Mouse (Mus musculus): ENCODE measurements around the gene Rbm26.

Rbm26 gene

GRCm38 (mm10) chr14:105177238-105177693 is at the start of gene Rbm26:
Gene Rbm26 (minus strand): TSS chr14:105177327.
- peak; percentile 98 for DNase-seq

- DNase-seq, result no peak
These were observed 48.7 kb upstream of the Rbm26 start for GRCm38 (mm10) chr14:105225790-105226189.

GRCm38 (mm10) chr14:105222240-105222639 is 45.1 kb upstream of the Rbm26 start:
- DNase-seq, result no peak

- DNase-seq, result no peak
These were observed 42.6 kb upstream of the Rbm26 start for GRCm38 (mm10) chr14:105219525-105220376.

GRCm38 (mm10) chr14:105198401-105198800 is 21.3 kb upstream of the Rbm26 start:
- peak in 1 of 2 experiments; percentile 49 for DNase-seq

GRCm38 (mm10) chr14:105194682-105195081 is 17.6 kb upstream of the Rbm26 start:
- no peak for DNase-seq

- DNase-seq, result no peak
These were observed 7.7 kb upstream of the Rbm26 start for GRCm38 (mm10) chr14:105184866-105185265.

- DNase-seq, result no peak
These were observed 5.7 kb upstream of the Rbm26 start for GRCm38 (mm10) chr14:105182786-105183185.

- no peak for DNase-seq
These were observed 2.6 kb upstream of the Rbm26 start for GRCm38 (mm10) chr14:105179733-105180132.

- no peak for DNase-seq
These were observed 1.9 kb upstream of the Rbm26 start for GRCm38 (mm10) chr14:105178996-105179395.

GRCm38 (mm10) chr14:105176381-105177168 is 552 bp downstream of the Rbm26 start:
- peak; percentile 48 to 63 for DNase-seq

- no peak for DNase-seq
These were observed 9.9 kb downstream of the Rbm26 start for GRCm38 (mm10) chr14:105167181-105167580.

GRCm38 (mm10) chr14:105164793-105165192 is 12.3 kb downstream of the Rbm26 start:
- DNase-seq, result no peak

- DNase-seq, result no peak
These were observed 15.8 kb downstream of the Rbm26 start for GRCm38 (mm10) chr14:105161334-105161733.

- no peak for DNase-seq
These were observed 18.6 kb downstream of the Rbm26 start for GRCm38 (mm10) chr14:105158526-105158925.

GRCm38 (mm10) chr14:105134076-105134475 is 43.1 kb downstream of the Rbm26 start:
- no peak for DNase-seq

GRCm38 (mm10) chr14:105127715-105128385 is 49.3 kb downstream of the Rbm26 start:
- peak; percentile 38 to 74 for DNase-seq

GRCm38 (mm10) chr14:105124513-105124912 is 52.6 kb downstream of the Rbm26 start:
- DNase-seq, result peak; percentile 52 to 85

- DNase-seq, result no peak
These were observed 61.7 kb downstream of the Rbm26 start for GRCm38 (mm10) chr14:105115402-105115801.

GRCm38 (mm10) chr14:105106252-105106651 is 70.9 kb downstream of the Rbm26 start:
- DNase-seq, result no peak

GRCm38 (mm10) chr14:105098861-105099260 is 78.3 kb downstream of the Rbm26 start:
- no peak for DNase-seq

- peak in 1 of 2 experiments; percentile 14 for DNase-seq
These were observed 80.9 kb downstream of the Rbm26 start for GRCm38 (mm10) chr14:105096221-105096620.

GRCm38 (mm10) chr14:105087001-105087400 is 90.1 kb downstream of the Rbm26 start:
- DNase-seq, result no peak
